Mouse (Mus musculus) spleen, adult 18-20 months (tissue): Measurements from ENCODE around the gene Mical3.

Experiments used
- DNase-seq, 2 experiments: peaks; one replicate each; pipeline ENCODE4 v3.0.0; 2022; ENCODE audit warnings: mixed read lengths in 2 of 2

Gene Mical3

GRCm38 (mm10) chr6:121004959-121005358, 125.8 kb downstream of the Mical3 start:
- DNase-seq = no peak

- DNase-seq = no peak
Measured at GRCm38 (mm10) chr6:121002952-121003351, 127.8 kb downstream of the Mical3 start.

- no peak for DNase-seq
Measured at GRCm38 (mm10) chr6:120999860-121000526, 130.8 kb downstream of the Mical3 start.

GRCm38 (mm10) chr6:120999087-120999486, 131.7 kb downstream of the Mical3 start:
- DNase-seq = no peak

GRCm38 (mm10) chr6:120996607-120997006, 134.2 kb downstream of the Mical3 start:
- no peak for DNase-seq

GRCm38 (mm10) chr6:120995541-120995940, 135.3 kb downstream of the Mical3 start:
- DNase-seq = no peak

GRCm38 (mm10) chr6:120991857-120992256, 138.9 kb downstream of the Mical3 start:
- DNase-seq = no peak

- no peak for DNase-seq
Measured at GRCm38 (mm10) chr6:120987571-120988084, 143.2 kb downstream of the Mical3 start.

- DNase-seq = no peak
Measured at GRCm38 (mm10) chr6:120987164-120987563, 143.6 kb downstream of the Mical3 start.

GRCm38 (mm10) chr6:120986172-120986571, 144.6 kb downstream of the Mical3 start:
- DNase-seq = no peak

- no peak for DNase-seq
Measured at GRCm38 (mm10) chr6:120982314-120982713, 148.5 kb downstream of the Mical3 start.

- DNase-seq = no peak
Measured at GRCm38 (mm10) chr6:120981537-120981936, 149.3 kb downstream of the Mical3 start.

GRCm38 (mm10) chr6:120978019-120978621, 152.7 kb downstream of the Mical3 start:
- peak; percentile 25 to 29 for DNase-seq

- no peak for DNase-seq
Measured at GRCm38 (mm10) chr6:120976991-120977390, 153.8 kb downstream of the Mical3 start.

- DNase-seq = no peak
Measured at GRCm38 (mm10) chr6:120976097-120976496, 154.7 kb downstream of the Mical3 start.

GRCm38 (mm10) chr6:120971797-120972590, 158.8 kb downstream of the Mical3 start:
- DNase-seq = peak; percentile 68 to 86

- DNase-seq = no peak
Measured at GRCm38 (mm10) chr6:120970939-120971796, 159.6 kb downstream of the Mical3 start.

GRCm38 (mm10) chr6:120965814-120966213, 165.0 kb downstream of the Mical3 start:
- DNase-seq = no peak

- no peak for DNase-seq
Measured at GRCm38 (mm10) chr6:120964179-120964578, 166.6 kb downstream of the Mical3 start.

- DNase-seq = no peak
Measured at GRCm38 (mm10) chr6:120960338-120961030, 170.3 kb downstream of the Mical3 start.

- DNase-seq = no peak
Measured at GRCm38 (mm10) chr6:120957331-120957730, 173.5 kb downstream of the Mical3 start.
